Mouse (Mus musculus) CH12.LX (cell line): ENCODE measurements around the gene Ccdc30. TPM values are rescaled to one million over a fixed set of nuclear protein-coding genes. Genes with fewer than 3 reads are reported as not detected.

Experiments used
- DNase-seq: peaks from one replicate; pipeline ENCODE4 v3.0.0-alpha.2; 2013; ENCODE audit errors: extremely low read depth
- H3K27ac ChIP-seq: 2 replicates; pipeline ENCODE4 v1.5.1; 2012; ENCODE audit warnings: low read depth, mild to moderate bottlenecking, control low read depth, moderate library complexity; ENCODE audit not compliant: insufficient read depth
- H3K27me3 ChIP-seq: replicated peaks from 2 replicates; pipeline ENCODE3; 2012; ENCODE audit warnings: inconsistent platforms
- H3K36me3 ChIP-seq, 2 experiments: replicated peaks in 1 of 2; 2 replicates each; pipeline versions ENCODE3 to v1.6.1; 2012; ENCODE audit warnings: inconsistent platforms in 1 of 2, low read length in 1 of 2, mild to moderate bottlenecking in 1 of 2, mixed read lengths in 1 of 2, moderate library complexity in 1 of 2; ENCODE audit not compliant: control insufficient read depth in 1 of 2, insufficient read depth in 1 of 2
- H3K4me1 ChIP-seq, 2 experiments: 2 replicates each; pipeline ENCODE4 v1.6.1; 2012; ENCODE audit warnings: inconsistent platforms in 1 of 2, moderate library complexity in 1 of 2; ENCODE audit not compliant: insufficient read depth in 2 of 2, control insufficient read depth in 1 of 2
- H3K4me2 ChIP-seq: 2 replicates; pipeline ENCODE4 v1.6.1; 2012; ENCODE audit warnings: low read depth, mild to moderate bottlenecking, control low read depth; ENCODE audit not compliant: poor library complexity, insufficient read depth, severe bottlenecking
- H3K4me3 ChIP-seq, 3 experiments: fragments of 150-350 bp in 1 of 3; sonication (generic) in 1 of 3; replicated peaks in 1 of 3; 2 replicates each; pipeline versions ENCODE3 to v1.5.1; 2011 to 2012; ENCODE audit warnings: low read depth in 2 of 3, low read length in 2 of 3, mild to moderate bottlenecking in 2 of 3, moderate library complexity in 2 of 3, control low read depth in 1 of 3, improper control_type of control experiment in 1 of 3, inconsistent platforms in 1 of 3, mixed read lengths in 1 of 3; ENCODE audit not compliant: poor library complexity in 1 of 3
- H3K79me2 ChIP-seq: replicated peaks from 2 replicates; pipeline ENCODE4 v1.6.1; 2012; ENCODE audit warnings: mild to moderate bottlenecking, moderate library complexity; ENCODE audit not compliant: control insufficient read depth, poor library complexity, insufficient read depth, severe bottlenecking; ENCODE audit errors: extremely low read depth
- H3K9ac ChIP-seq: 2 replicates; pipeline ENCODE4 v1.6.1; 2012; ENCODE audit warnings: low read depth, mild to moderate bottlenecking, control low read depth, moderate library complexity; ENCODE audit not compliant: insufficient read depth
- H3K9me3 ChIP-seq: replicated peaks from 2 replicates; pipeline ENCODE3; 2012; ENCODE audit warnings: low read length, inconsistent platforms, mixed read lengths
- BHLHE40 ChIP-seq: IDR thresholded peaks from 2 replicates; pipeline ENCODE4 v1.6.1; 2011; ENCODE audit warnings: mild to moderate bottlenecking, low read depth, low read length, improper control_type of control experiment
- CHD1 ChIP-seq: IDR thresholded peaks from 2 replicates; pipeline ENCODE4 v1.6.1; 2012; ENCODE audit warnings: low read depth, low read length, improper control_type of control experiment, inconsistent platforms
- CHD2 ChIP-seq: IDR thresholded peaks from 2 replicates; pipeline ENCODE4 v1.6.1; 2011; ENCODE audit warnings: low read length, improper control_type of control experiment
- CTCF ChIP-seq, 2 experiments: IDR thresholded peaks in 1 of 2; conservative IDR thresholded peaks in 1 of 2; 2 replicates each; pipeline ENCODE4 v1.5.1; 2011 to 2012; ENCODE audit warnings: low read depth in 2 of 2, low read length in 2 of 2, improper control_type of control experiment in 1 of 2, inconsistent platforms in 1 of 2, mild to moderate bottlenecking in 1 of 2, moderate library complexity in 1 of 2
- E2F4 ChIP-seq: IDR thresholded peaks from 2 replicates; pipeline ENCODE4 v1.6.1; 2011; ENCODE audit warnings: low read depth, low read length, improper control_type of control experiment; ENCODE audit not compliant: insufficient replicate concordance
- ELF1 ChIP-seq: IDR thresholded peaks from 2 replicates; pipeline ENCODE4 v1.6.1; 2014; ENCODE audit warnings: low read depth, mild to moderate bottlenecking, inconsistent platforms, low read length, improper control_type of control experiment
- EP300 ChIP-seq: IDR thresholded peaks from 2 replicates; pipeline ENCODE4 v1.6.1; 2011; ENCODE audit warnings: low read length, improper control_type of control experiment
- ETS1 ChIP-seq: conservative IDR thresholded peaks from 2 replicates; pipeline ENCODE4 v1.6.1; 2012; ENCODE audit warnings: low read depth, mild to moderate bottlenecking, inconsistent platforms, low read length, improper control_type of control experiment, moderate library complexity
- GABPA ChIP-seq: IDR thresholded peaks from 2 replicates; pipeline ENCODE4 v1.6.1; 2012; ENCODE audit warnings: low read depth, low read length, improper control_type of control experiment, inconsistent platforms; ENCODE audit not compliant: insufficient replicate concordance
- HCFC1 ChIP-seq: IDR thresholded peaks from 2 replicates; pipeline ENCODE4 v1.6.1; 2012; ENCODE audit warnings: low read depth, mild to moderate bottlenecking, inconsistent platforms, low read length, improper control_type of control experiment
- IRF4 ChIP-seq: IDR thresholded peaks from 2 replicates; pipeline ENCODE4 v1.6.1; 2014; ENCODE audit warnings: low read depth, mild to moderate bottlenecking, inconsistent platforms, low read length, improper control_type of control experiment
- JUN ChIP-seq: IDR thresholded peaks from 2 replicates; pipeline ENCODE4 v1.6.1; 2011; ENCODE audit warnings: low read depth, mild to moderate bottlenecking, low read length, improper control_type of control experiment, moderate library complexity; ENCODE audit not compliant: insufficient read depth
- JUND ChIP-seq: conservative IDR thresholded peaks from 2 replicates; pipeline ENCODE4 v1.6.1; 2011; ENCODE audit warnings: low read depth, low read length, improper control_type of control experiment
- KAT2A ChIP-seq: IDR thresholded peaks from 2 replicates; pipeline ENCODE4 v1.6.1; 2012; ENCODE audit warnings: low read length, improper control_type of control experiment, inconsistent platforms; ENCODE audit not compliant: insufficient replicate concordance
- MAFK ChIP-seq: IDR thresholded peaks from 2 replicates; pipeline ENCODE4 v1.6.1; 2011; ENCODE audit warnings: low read length, improper control_type of control experiment; ENCODE audit not compliant: insufficient replicate concordance
- MAX ChIP-seq: IDR thresholded peaks from 2 replicates; pipeline ENCODE4 v1.6.1; 2011; ENCODE audit warnings: low read length, improper control_type of control experiment
- MAZ ChIP-seq: IDR thresholded peaks from 2 replicates; pipeline ENCODE4 v1.6.1; 2012; ENCODE audit warnings: low read depth, mild to moderate bottlenecking, inconsistent platforms, low read length, improper control_type of control experiment, moderate library complexity
- MEF2A ChIP-seq: IDR thresholded peaks from 2 replicates; pipeline ENCODE4 v1.6.1; 2014; ENCODE audit warnings: low read depth, mild to moderate bottlenecking, inconsistent platforms, low read length, improper control_type of control experiment, borderline replicate concordance
- MXI1 ChIP-seq: IDR thresholded peaks from 2 replicates; pipeline ENCODE4 v1.6.1; 2011; ENCODE audit warnings: mild to moderate bottlenecking, low read depth, low read length, improper control_type of control experiment
- MYC ChIP-seq: IDR thresholded peaks from 2 replicates; pipeline ENCODE4 v1.6.1; 2011; ENCODE audit warnings: low read depth, mild to moderate bottlenecking, improper control_type of control experiment, low read length
- NELFE ChIP-seq: IDR thresholded peaks from 2 replicates; pipeline ENCODE4 v1.6.1; 2011; ENCODE audit warnings: low read depth, low read length, improper control_type of control experiment
- NRF1 ChIP-seq: IDR thresholded peaks from 2 replicates; pipeline ENCODE4 v1.6.1; 2014; ENCODE audit warnings: low read depth, mild to moderate bottlenecking, inconsistent platforms, low read length, improper control_type of control experiment, moderate library complexity
- PAX5 ChIP-seq: IDR thresholded peaks from 2 replicates; pipeline ENCODE4 v1.6.1; 2012; ENCODE audit warnings: low read length, inconsistent platforms, mixed read lengths
- POLR2A ChIP-seq: IDR thresholded peaks from 2 replicates; pipeline ENCODE4 v1.6.1; 2011; ENCODE audit warnings: low read depth, mild to moderate bottlenecking, improper control_type of control experiment, low read length
- POLR2AphosphoS2 ChIP-seq: IDR thresholded peaks from 2 replicates; pipeline ENCODE4 v1.6.1; 2011; ENCODE audit warnings: low read depth, low read length, improper control_type of control experiment
- RAD21 ChIP-seq: IDR thresholded peaks from 2 replicates; pipeline ENCODE4 v1.6.1; 2011; ENCODE audit warnings: low read depth, mild to moderate bottlenecking, low read length, improper control_type of control experiment, moderate library complexity
- RCOR1 ChIP-seq: conservative IDR thresholded peaks from 2 replicates; pipeline ENCODE4 v1.6.1; 2012; ENCODE audit warnings: low read depth, mild to moderate bottlenecking, inconsistent platforms, low read length, improper control_type of control experiment
- SIN3A ChIP-seq: IDR thresholded peaks from 2 replicates; pipeline ENCODE4 v1.6.1; 2012; ENCODE audit warnings: low read length, improper control_type of control experiment, inconsistent platforms
- SMC3 ChIP-seq: IDR thresholded peaks from 2 replicates; pipeline ENCODE4 v1.6.1; 2011; ENCODE audit warnings: low read depth, low read length, improper control_type of control experiment
- TBP ChIP-seq: conservative IDR thresholded peaks from 2 replicates; pipeline ENCODE4 v1.6.1; 2011; ENCODE audit warnings: low read depth, low read length, improper control_type of control experiment
- TCF12 ChIP-seq: IDR thresholded peaks from 2 replicates; pipeline ENCODE4 v1.6.1; 2014; ENCODE audit warnings: low read depth, mild to moderate bottlenecking, inconsistent platforms, low read length, improper control_type of control experiment
- UBTF ChIP-seq: IDR thresholded peaks from 2 replicates; pipeline ENCODE4 v1.6.1; 2012; ENCODE audit warnings: low read depth, mild to moderate bottlenecking, inconsistent platforms, low read length, improper control_type of control experiment, moderate library complexity
- USF1 ChIP-seq: IDR thresholded peaks from 2 replicates; pipeline ENCODE4 v1.6.1; 2014; ENCODE audit warnings: low read depth, mild to moderate bottlenecking, inconsistent platforms, low read length, improper control_type of control experiment
- USF2 ChIP-seq: conservative IDR thresholded peaks from 2 replicates; pipeline ENCODE4 v1.6.1; 2011; ENCODE audit warnings: low read depth, low read length, improper control_type of control experiment
- ZC3H11A ChIP-seq: IDR thresholded peaks from 2 replicates; pipeline ENCODE4 v1.6.1; 2012; ENCODE audit warnings: low read depth, mild to moderate bottlenecking, inconsistent platforms, low read length, improper control_type of control experiment
- ZKSCAN1 ChIP-seq: IDR thresholded peaks from 2 replicates; pipeline ENCODE4 v1.6.1; 2012; ENCODE audit warnings: low read depth, inconsistent platforms, low read length, improper control_type of control experiment, borderline replicate concordance
- ZMIZ1 ChIP-seq: IDR thresholded peaks from 2 replicates; pipeline ENCODE4 v1.6.1; 2012; ENCODE audit warnings: low read depth, mild to moderate bottlenecking, inconsistent platforms, low read length, improper control_type of control experiment
- ZNF384 ChIP-seq: IDR thresholded peaks from 2 replicates; pipeline ENCODE4 v1.6.1; 2012; ENCODE audit warnings: low read depth, low read length, improper control_type of control experiment, inconsistent platforms
- dilution Hi-C: fragments of 300-500 bp; cut with MboI; formaldehyde crosslinking; loops from 2 replicates; pipeline ENCODE4 v1.14.3; 2020; ENCODE audit warnings: low sequenced_read_pairs; ENCODE audit not compliant: extremely low pct_unique_long_range_greater_than_20kb, extremely low pct_ligation_motif_present
- in situ Hi-C: fragments of 300-500 bp; cut with MboI; formaldehyde crosslinking; loops from 3 replicates; pipeline ENCODE4 v1.14.3; 2019; ENCODE audit warnings: low sequenced_read_pairs, low pct_ligation_motif_present, low pct_unique_long_range_greater_than_20kb, mixed read lengths
- polyA plus RNA-seq: library from polyadenylated mRNA; unstranded; fragments of >175 nt; gene quantifications from 2 replicates; pipeline ENCODE4 v1.2.1, GENCODE M21; 2012; ENCODE audit warnings: low read depth; ENCODE audit not compliant: insufficient read length
- total RNA-seq, 2 experiments: library from RNA; depleted of rRNA; stranded (reverse); fragments of 300-350 nt in 1 of 2; fragments of >200 nt in 1 of 2; gene quantifications; 2 replicates each; pipeline ENCODE4 v1.2.3; 2012 to 2014

The Ccdc30 gene
- total and polyA plus RNA-seq, 3 experiments, result 0.04 TPM; not detected in 2

- in situ Hi-C loops, result no loop called here
- TF ChIP-seq USF2 (no peak), CHD1 (no peak), ETS1 (no peak), JUND (no peak), POLR2A (peak; percentile 93), USF1 (no peak), ELF1 (peak; percentile 91), MAZ (no peak), MAFK (no peak), SMC3 (no peak), KAT2A (peak; percentile 89; the same call in 1 of the 2 replicates), EP300 (no peak), BHLHE40 (no peak), SIN3A (peak; percentile 90), RAD21 (no peak), ZC3H11A (no peak), E2F4 (no peak), POLR2AphosphoS2 (peak; percentile 77; the same call in 1 of the 2 replicates), NRF1 (peak; percentile 84), MXI1 (peak; percentile 47; the same call in 1 of the 2 replicates), HCFC1 (peak; percentile 91), MEF2A (no peak), ZMIZ1 (peak; percentile 66; the same call in 1 of the 2 replicates), RCOR1 (no peak), JUN (no peak), MYC (no peak), CHD2 (peak; percentile 87), IRF4 (0 out of 2 replicates have a peak, but pooled peaks have one; percentile 38), NELFE (peak; percentile 82), UBTF (no peak), CTCF (conservative IDR thresholded peaks at IDR 0.05 in 1 of 2, IDR thresholded peaks at IDR 0.05 in 1 of 2; ENCODE audit: low read depth in 2 of 2, low read length in 2 of 2) (no peak), ZNF384 (no peak), PAX5 (no peak), MAX (no peak; the same call in 1 of the 2 replicates), GABPA (no peak; the same call in 1 of the 2 replicates), TCF12 (peak; percentile 92), ZKSCAN1 (no peak), TBP (peak; percentile 82)
- TF ChIP-seq, all 38 proteins: peak for 14
- H3K4me1 ChIP-seq, result peaks cover 11 to 47% of the 10 kb centered on the region in 2 experiments
- dilution Hi-C loops, result no loop called here
- peak within 1 kb of the TSS; percentile 50 for H3K27ac ChIP-seq
- H3K9ac ChIP-seq, result peak within 1 kb of the TSS; percentile 80
- peaks cover 32 to 40% of the 10 kb centered on the region in 2 experiments for H3K36me3 ChIP-seq
- peak; percentile 93 for DNase-seq
- peaks cover 10% of the 10 kb centered on the region for H3K79me2 ChIP-seq
- no peaks in the 10 kb centered on the region for H3K9me3 ChIP-seq
- peak within 1 kb of the TSS; percentile 80 for H3K4me2 ChIP-seq
- H3K27me3 ChIP-seq, result no peaks in the 10 kb centered on the region
- peak within 1 kb of the TSS; percentile 93 to 96 (median 94) for H3K4me3 ChIP-seq
These were observed 95.0 kb downstream of the Ccdc30 start, which contains the start of gene Ppih for GRCm38 (mm10) chr4:119320131-119320830. Gene Ppih (minus strand): TSS chr4:119320546.
